Mouse (Mus musculus): ENCODE data around the gene Elf1. TPM values are rescaled to one million over a fixed set of nuclear protein-coding genes. Genes with fewer than 3 reads are reported as not detected.
A peak's percentile ranks its signal among the peaks of the same experiment; 100 is the strongest.

Elf1 gene
- polyA plus RNA-seq, 1 experiment from 2014 or later, result 21.2 TPM

GRCm38 (mm10) chr14:79473384-79473783, 7.6 kb upstream of the Elf1 start:
- ATAC-seq, result no peak
- H3K9ac ChIP-seq, result no peak overlapping the region
- H3K4me2 ChIP-seq, result no peak overlapping the region
- peaks cover 96% of the 10 kb centered on the region for H3K36me3 ChIP-seq
- H3K4me1 ChIP-seq, result 0 out of 2 replicates have a peak, but pooled peaks cover 6% of the 10 kb centered on the region
- H3K9me3 ChIP-seq (replicated peaks), result no peaks in the 10 kb centered on the region
- H3K27ac ChIP-seq, result no peak overlapping the region
- WGBS (ENCODE audit: insufficient replicate concordance), result 89% methylated on average over 2 of the region's 2 CpGs
- no peaks in the 10 kb centered on the region for H3K27me3 ChIP-seq (replicated peaks)
- H3K4me3 ChIP-seq, result no peak overlapping the region

GRCm38 (mm10) chr14:79481339-79482151, 551 bp downstream of the Elf1 start, which contains the start of gene Wbp4:
TSS of gene Wbp4 (minus strand) at chr14:79481520.
- H3K4me1 ChIP-seq, result peaks cover 63% of the 10 kb centered on the region

GRCm38 (mm10) chr14:79482251-79482661, 1.3 kb downstream of the Elf1 start:
- H3K9me3 ChIP-seq (replicated peaks), result no peaks in the 10 kb centered on the region
- H3K27ac ChIP-seq, result peak overlapping the region; percentile 100
- H3K27me3 ChIP-seq (replicated peaks), result no peaks in the 10 kb centered on the region
- H3K4me3 ChIP-seq, result peak overlapping the region; percentile 85
- peaks cover 70% of the 10 kb centered on the region for H3K4me1 ChIP-seq
- ATAC-seq, result no peak
- peak overlapping the region; percentile 95 for H3K9ac ChIP-seq
- WGBS (ENCODE audit: insufficient replicate concordance), result under 1% methylated on average over 11 of the region's 11 CpGs
- H3K4me2 ChIP-seq, result peak overlapping the region; percentile 93
- peaks cover 19% of the 10 kb centered on the region for H3K36me3 ChIP-seq

More at GRCm38 (mm10) chr14:79481339-79482151, 551 bp downstream of the Elf1 start, which contains the start of gene Wbp4:
- Histone ChIP-seq H3K27ac (peak within 1 kb of the TSS; percentile 100), H3K36me3 (peaks cover 25% of the 10 kb centered on the region), H3K4me2 (peak within 1 kb of the TSS; percentile 93), H3K9ac (peak within 1 kb of the TSS; percentile 95), H3K4me3 (peak within 1 kb of the TSS; percentile 85), H3K9me3 (replicated peaks) (no peaks in the 10 kb centered on the region), H3K27me3 (replicated peaks) (no peaks in the 10 kb centered on the region)
- ATAC-seq, result peak; percentile 89
- WGBS (ENCODE audit: insufficient replicate concordance), result under 1% methylated on average over 86 of the region's 86 CpGs

GRCm38 (mm10) chr14:79482747-79483355, 1.9 kb downstream of the Elf1 start:
- H3K4me2 ChIP-seq, result peak overlapping the region; percentile 93
- H3K4me1 ChIP-seq, result peaks cover 75% of the 10 kb centered on the region
- peak overlapping the region; percentile 85 for H3K4me3 ChIP-seq
- H3K27me3 ChIP-seq (replicated peaks), result no peaks in the 10 kb centered on the region
- peak overlapping the region; percentile 95 for H3K9ac ChIP-seq
- peaks cover 13% of the 10 kb centered on the region for H3K36me3 ChIP-seq
- peak overlapping the region; percentile 100 for H3K27ac ChIP-seq
- WGBS (ENCODE audit: insufficient replicate concordance), result 32% methylated on average over 15 of the region's 15 CpGs
- no peak for ATAC-seq
- no peaks in the 10 kb centered on the region for H3K9me3 ChIP-seq (replicated peaks)

GRCm38 (mm10) chr14:79483611-79484120, 2.7 kb downstream of the Elf1 start:
- H3K9me3 ChIP-seq (replicated peaks), result no peaks in the 10 kb centered on the region
- ATAC-seq, result no peak
- H3K27ac ChIP-seq, result peak overlapping the region; percentile 100
- peaks cover 76% of the 10 kb centered on the region for H3K4me1 ChIP-seq
- peak overlapping the region; percentile 85 for H3K4me3 ChIP-seq
- WGBS (ENCODE audit: insufficient replicate concordance), result 64% methylated on average over 8 of the region's 8 CpGs
- peak overlapping the region; percentile 95 for H3K9ac ChIP-seq
- H3K27me3 ChIP-seq (replicated peaks), result no peaks in the 10 kb centered on the region
- peak overlapping the region; percentile 93 for H3K4me2 ChIP-seq
- peaks cover 8% of the 10 kb centered on the region for H3K36me3 ChIP-seq

- WGBS (ENCODE audit: insufficient replicate concordance), result 8% methylated on average over 8 of the region's 8 CpGs
- Histone ChIP-seq H3K27ac (peak overlapping the region; percentile 87), H3K27me3 (replicated peaks) (no peaks in the 10 kb centered on the region), H3K9me3 (replicated peaks) (no peaks in the 10 kb centered on the region), H3K9ac (peak overlapping the region; percentile 78), H3K4me3 (peak overlapping the region; percentile 64), H3K4me2 (peak overlapping the region; percentile 93), H3K36me3 (peaks cover 9% of the 10 kb centered on the region), H3K4me1 (peaks cover 69% of the 10 kb centered on the region)
- ATAC-seq, result peak; percentile 34
These were observed 5.6 kb downstream of the Elf1 start for GRCm38 (mm10) chr14:79486617-79486992.

- H3K9me3 ChIP-seq (replicated peaks), result no peaks in the 10 kb centered on the region
- H3K36me3 ChIP-seq, result peaks cover 15% of the 10 kb centered on the region
- WGBS (ENCODE audit: insufficient replicate concordance), result 5% methylated on average over 19 of the region's 19 CpGs
- H3K27me3 ChIP-seq (replicated peaks), result no peaks in the 10 kb centered on the region
- ATAC-seq, result peak; percentile 64
- peak overlapping the region; percentile 64 for H3K4me3 ChIP-seq
- H3K4me1 ChIP-seq, result peaks cover 69% of the 10 kb centered on the region
- peak overlapping the region; percentile 78 for H3K9ac ChIP-seq
- peak overlapping the region; percentile 87 for H3K27ac ChIP-seq
- peak overlapping the region; percentile 93 for H3K4me2 ChIP-seq
These were observed 6.2 kb downstream of the Elf1 start for GRCm38 (mm10) chr14:79486993-79487731.

- no peak for ATAC-seq
- no peak overlapping the region for H3K4me3 ChIP-seq
- WGBS (ENCODE audit: insufficient replicate concordance), result 87% methylated on average over 9 of the region's 9 CpGs
- no peaks in the 10 kb centered on the region for H3K27me3 ChIP-seq (replicated peaks)
- H3K36me3 ChIP-seq, result peaks cover 16% of the 10 kb centered on the region
- no peak overlapping the region for H3K27ac ChIP-seq
- H3K4me1 ChIP-seq, result peaks cover 59% of the 10 kb centered on the region
- no peak overlapping the region for H3K9ac ChIP-seq
- H3K4me2 ChIP-seq, result no peak overlapping the region
- H3K9me3 ChIP-seq (replicated peaks), result no peaks in the 10 kb centered on the region
These were observed 7.5 kb downstream of the Elf1 start for GRCm38 (mm10) chr14:79488531-79488930.

- peaks cover 58% of the 10 kb centered on the region for H3K4me1 ChIP-seq
These were observed 8.2 kb downstream of the Elf1 start for GRCm38 (mm10) chr14:79489150-79489549.

GRCm38 (mm10) chr14:79490246-79490645, 9.3 kb downstream of the Elf1 start:
- Histone ChIP-seq H3K9ac (no peak overlapping the region), H3K9me3 (replicated peaks) (no peaks in the 10 kb centered on the region), H3K4me1 (peaks cover 52% of the 10 kb centered on the region), H3K27ac (no peak overlapping the region), H3K36me3 (peaks cover 20% of the 10 kb centered on the region), H3K4me3 (no peak overlapping the region), H3K27me3 (replicated peaks) (no peaks in the 10 kb centered on the region), H3K4me2 (no peak overlapping the region)
- WGBS (ENCODE audit: insufficient replicate concordance), result 69% methylated on average over 3 of the region's 3 CpGs
- ATAC-seq, result no peak

More at GRCm38 (mm10) chr14:79489150-79489549, 8.2 kb downstream of the Elf1 start:
- H3K27ac ChIP-seq, result no peak overlapping the region
- H3K9ac ChIP-seq, result no peak overlapping the region
- no peak overlapping the region for H3K4me2 ChIP-seq
- no peaks in the 10 kb centered on the region for H3K9me3 ChIP-seq (replicated peaks)
- H3K4me3 ChIP-seq, result no peak overlapping the region
- no peaks in the 10 kb centered on the region for H3K27me3 ChIP-seq (replicated peaks)
- H3K36me3 ChIP-seq, result peaks cover 17% of the 10 kb centered on the region
- no peak for ATAC-seq
- 77% methylated on average over 12 of the region's 12 CpGs for WGBS (ENCODE audit: insufficient replicate concordance)

GRCm38 (mm10) chr14:79494349-79494748, 13.4 kb downstream of the Elf1 start:
- H3K36me3 ChIP-seq, result peaks cover 18% of the 10 kb centered on the region
- WGBS (ENCODE audit: insufficient replicate concordance), result 86% methylated on average over 6 of the region's 6 CpGs
- H3K4me1 ChIP-seq, result peaks cover 29% of the 10 kb centered on the region
- ATAC-seq, result 0 out of 2 replicates have a peak, but pooled peaks have one; percentile 10
- H3K27me3 ChIP-seq (replicated peaks), result no peaks in the 10 kb centered on the region
- H3K4me2 ChIP-seq, result no peak overlapping the region
- H3K9me3 ChIP-seq (replicated peaks), result no peaks in the 10 kb centered on the region
- H3K27ac ChIP-seq, result no peak overlapping the region
- no peak overlapping the region for H3K4me3 ChIP-seq
- H3K9ac ChIP-seq, result no peak overlapping the region

Measured in liver, embryonic 12.5 days (tissue).